Mouse (Mus musculus): Measurements from ENCODE around the gene Rrad. TPM values are rescaled to one million over a fixed set of nuclear protein-coding genes. Genes with fewer than 3 reads are reported as not detected.

Rrad gene
- polyA plus RNA-seq, 2 experiments from 2014 or later, result 12.1 to 12.8 TPM

Other genes with a start within 250 kb of the Rrad start
- under 1 TPM; 0.16 to 0.43 TPM for gene Cmtm4, start 235.5 kb downstream of the Rrad start, polyA plus RNA-seq (2017; shearing (Covaris generic))
- gene Dync1li2, start 188.3 kb downstream of the Rrad start, polyA plus RNA-seq (2017; shearing (Covaris generic)), result 10 to 100 TPM; 28.1 to 31.0 TPM
- gene Terb1, start 121.4 kb downstream of the Rrad start, polyA plus RNA-seq (2017; shearing (Covaris generic)), result under 1 TPM in 1 of 2 experiments, not detected in 1; 0.42 TPM
- gene Nae1, start 96.7 kb downstream of the Rrad start, polyA plus RNA-seq (2017; shearing (Covaris generic)), result 10 to 100 TPM; 80.6 to 94.4 TPM
- 1 to 10 TPM; 4.5 to 7.3 TPM for gene Car7, start 96.6 kb downstream of the Rrad start, polyA plus RNA-seq (2017; shearing (Covaris generic))
- gene Pdp2, start 39.9 kb downstream of the Rrad start, polyA plus RNA-seq (2017; shearing (Covaris generic)), result 10 to 100 TPM; 21.4 to 28.3 TPM
- gene Cdh16, start 6.9 kb downstream of the Rrad start, polyA plus RNA-seq (2017; shearing (Covaris generic)), result not detected
- gene Ciao2b, start 10.6 kb upstream of the Rrad start, polyA plus RNA-seq (2017; shearing (Covaris generic)), result 100 to 1,000 TPM; 113 to 122 TPM
- under 1 TPM in 1 of 2 experiments, not detected in 1; 0.38 TPM for gene Ces2a, start 102.7 kb upstream of the Rrad start, polyA plus RNA-seq (2017; shearing (Covaris generic))
- not detected for gene Ces2b, start 200.2 kb upstream of the Rrad start, polyA plus RNA-seq (2017; shearing (Covaris generic))
- gene Ces2c, start 215.7 kb upstream of the Rrad start, polyA plus RNA-seq (2017; shearing (Covaris generic)), result 10 to 100 TPM; 22.1 to 39.8 TPM